Mouse (Mus musculus): ENCODE measurements at regions not wholly inside any gene's neighbourhood (a gene's known extent, or its start where the extent isn't known, plus 50 kb on each side); places are given as distances from the start of the nearest gene placed in this dataset.

- no peak for DNase-seq
These were observed 195.1 kb upstream of the Mindy3 start for GRCm38 (mm10) chr2:12614345-12614744.

GRCm38 (mm10) chr2:12613858-12614257 lies 194.6 kb upstream of the Mindy3 start:
- DNase-seq = no peak

GRCm38 (mm10) chr2:12582566-12582965 lies 163.3 kb upstream of the Mindy3 start:
- DNase-seq = peak in 1 of 2 experiments; percentile 6

- DNase-seq = no peak
These were observed 138.5 kb upstream of the Mindy3 start for GRCm38 (mm10) chr2:12557736-12558135.

GRCm38 (mm10) chr2:12522411-12522810 lies 103.1 kb upstream of the Mindy3 start:
- no peak for DNase-seq

GRCm38 (mm10) chr2:12521744-12522143 lies 102.5 kb upstream of the Mindy3 start:
- no peak for DNase-seq

- DNase-seq = peak; percentile 17 to 20
These were observed 73.1 kb upstream of the Mindy3 start for GRCm38 (mm10) chr2:12492369-12492768.

- no peak for DNase-seq
These were observed 50.4 kb upstream of the Mindy3 start for GRCm38 (mm10) chr2:12469440-12470339.

Data from kidney, postnatal 4 days (tissue).